Mouse (Mus musculus): ENCODE data around the gene Ccdc85a.

- TF ChIP-seq CTCF (IDR thresholded peaks at IDR 0.05; ENCODE audit: extremely low read depth, insufficient read depth, low read length) (no peak), POLR2A (IDR thresholded peaks at IDR 0.05; ENCODE audit: extremely low read depth, insufficient read depth, low read length) (no peak)
Observed at GRCm38 (mm10) chr11:28610781-28611491, 26.8 kb upstream of the Ccdc85a start.

Measured in cortical plate, adult 2 months (tissue).